Mouse (Mus musculus): ENCODE results near the gene Sycn.

DNA sequence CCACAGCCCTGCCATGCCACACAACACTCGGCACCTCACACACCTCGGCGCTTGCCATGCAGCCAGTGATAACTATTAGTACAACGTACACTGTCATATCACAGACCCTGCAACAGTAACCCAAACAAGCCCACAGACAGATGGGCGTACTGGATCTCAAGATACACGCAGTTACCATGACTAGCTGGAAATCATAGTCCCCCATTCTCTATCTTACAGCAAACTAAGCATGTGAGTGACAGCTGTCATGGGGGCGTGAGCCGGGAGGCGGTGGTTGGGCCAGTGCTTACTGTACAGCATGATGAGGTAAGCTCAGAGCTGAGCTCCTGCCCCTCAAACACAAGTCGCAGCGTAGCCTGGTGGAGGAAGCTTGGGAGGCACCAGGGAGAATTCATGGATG lies 34.9 kb downstream of the Sycn start:
- TF ChIP-seq CTCF (IDR thresholded peaks at IDR 0.05; ENCODE audit: control insufficient read depth, insufficient read depth, insufficient replicate concordance, low read depth, low read length) (no peak), POLR2A (IDR thresholded peaks at IDR 0.05; ENCODE audit: control insufficient read depth, low read depth, low read length) (no peak)
